Mouse (Mus musculus): ENCODE measurements around the gene Fam221a. TPM values are rescaled to one million over a fixed set of nuclear protein-coding genes. Genes with fewer than 3 reads are reported as not detected.

The Fam221a gene
- polyA plus RNA-seq (2014; fragmentation: Nextera tagmentation; extraction: Ambion mirVana): 8.6 and 9.9 TPM in 2 replicates

- 3% methylated on average over 45 of the region's 49 CpGs for WGBS
- peak; percentile 98 for ATAC-seq (ENCODE audit: insufficient number of reproducible peaks, insufficient read depth, low FRiP score, low read depth)
- no peaks in the 10 kb centered on the region for H3K36me3 ChIP-seq (ENCODE audit: control insufficient read depth, insufficient read depth, low read length)
Observed at GRCm38 (mm10) chr6:49367159-49368054, at the start of gene Fam221a. Fam221a (plus strand) TSS chr6:49367739.

DNA sequence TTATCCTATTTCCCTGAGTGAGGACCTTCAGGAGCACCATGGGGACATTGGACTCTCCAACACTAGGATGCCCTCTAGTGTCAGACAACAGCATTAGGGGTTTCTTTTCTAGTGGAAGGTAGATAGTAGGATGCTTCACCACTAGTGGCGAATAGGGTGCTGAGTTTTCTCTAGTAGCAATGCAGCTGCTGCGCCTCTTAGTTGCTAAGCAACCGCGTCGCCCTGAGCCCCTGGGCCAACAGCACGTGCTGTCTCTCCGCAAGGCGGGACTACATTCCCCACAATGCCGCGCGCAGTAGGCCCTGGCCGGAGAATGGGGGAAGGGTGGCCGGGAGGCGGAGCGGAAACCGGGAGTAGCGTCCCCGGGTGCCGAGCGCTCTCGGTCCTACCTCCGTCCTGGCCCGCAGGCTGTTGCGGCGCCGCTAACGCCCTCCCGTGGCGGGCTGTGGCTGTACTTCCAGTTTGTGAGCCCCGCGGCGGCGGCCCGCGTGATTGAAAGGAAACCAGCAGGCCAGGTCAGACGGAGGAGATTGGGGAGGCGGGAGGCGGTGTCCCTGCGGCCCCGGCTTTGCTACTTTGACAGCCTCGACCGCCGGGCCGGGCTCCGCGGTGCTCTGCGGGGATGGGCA is 48.5 kb upstream of the Fam221a start, which contains the start of gene Ccdc126:
TSS of gene Ccdc126 (plus strand) at position 309 of the 629 bp plus-strand sequence.
- H3K36me3 ChIP-seq (ENCODE audit: control insufficient read depth, insufficient read depth, low read length): no peaks in the 10 kb centered on the region
- peak within 1 kb of the TSS; percentile 81 for H3K27ac ChIP-seq (ENCODE audit: low read length)
- under 1% methylated on average over 47 of the region's 47 CpGs for WGBS
- no peaks in the 10 kb centered on the region for H3K27me3 ChIP-seq (ENCODE audit: control insufficient read depth, insufficient read depth, low read length)
- ATAC-seq (ENCODE audit: insufficient number of reproducible peaks, insufficient read depth, low FRiP score, low read depth): peak; percentile 99
- H3K4me2 ChIP-seq (replicated peaks; ENCODE audit: low read depth, low read length): peak within 1 kb of the TSS; percentile 66
- no peaks in the 10 kb centered on the region for H3K9me3 ChIP-seq (ENCODE audit: control insufficient read depth, low read depth, low read length)
- H3K4me1 ChIP-seq (ENCODE audit: control insufficient read depth, insufficient read depth, low read length): peaks cover 6% of the 10 kb centered on the region; the same call in 1 of the 2 replicates
- peak within 1 kb of the TSS; percentile 71 for H3K4me3 ChIP-seq (ENCODE audit: low read depth, low read length)
- peak within 1 kb of the TSS; percentile 76 for H3K9ac ChIP-seq (replicated peaks; ENCODE audit: low read depth, low read length)

More at GRCm38 (mm10) chr6:49367159-49368054, at the start of gene Fam221a:
- H3K27ac ChIP-seq (ENCODE audit: low read length): peak within 1 kb of the TSS; percentile 59; the same call in 1 of the 2 replicates
- H3K9ac ChIP-seq (replicated peaks; ENCODE audit: low read depth, low read length): peak within 1 kb of the TSS; percentile 47
- 0 out of 2 replicates have a peak, but pooled peaks cover 5% of the 10 kb centered on the region for H3K4me1 ChIP-seq (ENCODE audit: control insufficient read depth, insufficient read depth, low read length)
- H3K4me2 ChIP-seq (replicated peaks; ENCODE audit: low read depth, low read length): peak within 1 kb of the TSS; percentile 73
- H3K4me3 ChIP-seq (ENCODE audit: low read depth, low read length): peak within 1 kb of the TSS; percentile 47
- no peaks in the 10 kb centered on the region for H3K27me3 ChIP-seq (ENCODE audit: control insufficient read depth, insufficient read depth, low read length)
- H3K9me3 ChIP-seq (ENCODE audit: control insufficient read depth, low read depth, low read length): no peaks in the 10 kb centered on the region

DNA sequence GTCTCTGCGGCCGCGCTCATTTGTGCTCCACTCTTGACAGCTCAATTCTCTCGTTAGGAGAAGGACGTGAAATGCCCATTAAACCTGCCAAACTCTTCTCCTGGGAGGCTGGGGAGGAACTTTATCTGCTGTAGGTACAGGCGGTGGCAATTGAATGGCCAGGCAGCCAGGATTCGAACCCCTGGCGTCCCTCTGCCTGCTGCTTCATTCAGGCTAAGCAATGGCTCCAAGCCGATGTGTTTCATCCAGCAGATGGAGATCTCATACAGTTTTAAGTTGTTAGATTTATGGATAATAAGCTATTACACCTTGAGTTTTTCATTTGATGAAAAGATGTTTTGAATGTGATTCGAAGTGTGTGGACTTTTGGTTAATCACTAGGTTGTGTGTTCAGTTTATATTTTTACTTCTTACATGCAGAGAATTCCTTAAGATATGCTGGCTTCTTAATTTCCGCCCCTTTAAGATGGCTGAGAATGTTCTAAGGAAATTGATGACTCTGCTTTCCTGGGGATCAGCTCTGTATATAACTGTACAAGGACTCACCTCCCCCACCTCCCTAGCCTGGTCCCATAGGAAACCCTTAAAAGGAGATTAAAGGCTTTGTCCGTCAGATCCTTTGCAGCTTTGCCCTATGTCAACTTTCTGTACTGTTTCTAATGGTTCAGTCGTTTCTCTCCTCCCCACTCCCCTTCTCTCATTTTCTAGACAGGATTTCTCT is 47.8 kb upstream of the Fam221a start:
- peak overlapping the region; percentile 66 for H3K4me2 ChIP-seq (replicated peaks; ENCODE audit: low read depth, low read length)
- peak overlapping the region; percentile 71 for H3K4me3 ChIP-seq (ENCODE audit: low read depth, low read length)
- no peaks in the 10 kb centered on the region for H3K36me3 ChIP-seq (ENCODE audit: control insufficient read depth, insufficient read depth, low read length)
- peak overlapping the region; percentile 76 for H3K9ac ChIP-seq (replicated peaks; ENCODE audit: low read depth, low read length)
- H3K9me3 ChIP-seq (ENCODE audit: control insufficient read depth, low read depth, low read length): no peaks in the 10 kb centered on the region
- peaks cover 6% of the 10 kb centered on the region; the same call in 1 of the 2 replicates for H3K4me1 ChIP-seq (ENCODE audit: control insufficient read depth, insufficient read depth, low read length)
- peak overlapping the region; percentile 81 for H3K27ac ChIP-seq (ENCODE audit: low read length)
- peak; percentile 2; the same call in 1 of the 2 replicates for ATAC-seq (ENCODE audit: insufficient number of reproducible peaks, insufficient read depth, low FRiP score, low read depth)
- 6% methylated on average over 13 of the region's 13 CpGs for WGBS
- no peaks in the 10 kb centered on the region for H3K27me3 ChIP-seq (ENCODE audit: control insufficient read depth, insufficient read depth, low read length)

DNA sequence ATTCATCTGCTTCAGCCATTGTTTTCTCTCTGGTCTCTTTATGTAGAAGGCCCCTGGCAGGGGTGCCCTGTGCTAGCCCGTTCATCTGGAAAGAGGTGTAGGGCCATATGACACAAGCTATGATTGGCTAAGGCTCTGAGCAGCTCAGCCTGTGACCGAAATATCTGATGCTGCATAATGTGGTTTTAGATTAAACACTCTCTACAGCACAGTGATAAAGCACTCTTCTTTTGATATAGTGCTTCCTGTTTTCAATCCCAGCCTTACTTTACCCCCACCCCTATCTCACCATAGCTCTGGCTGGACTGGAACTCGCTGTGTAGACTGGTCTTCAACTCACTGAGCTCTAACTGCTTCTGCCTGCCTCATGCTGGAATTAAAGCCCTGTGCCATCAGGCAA is 46.2 kb upstream of the Fam221a start:
- ATAC-seq (ENCODE audit: insufficient number of reproducible peaks, insufficient read depth, low FRiP score, low read depth): no peak
- Histone ChIP-seq H3K9me3 (ENCODE audit: control insufficient read depth, low read depth, low read length) (no peaks in the 10 kb centered on the region), H3K9ac (replicated peaks; ENCODE audit: low read depth, low read length) (no peak overlapping the region), H3K27me3 (ENCODE audit: control insufficient read depth, insufficient read depth, low read length) (no peaks in the 10 kb centered on the region), H3K27ac (ENCODE audit: low read length) (no peak overlapping the region), H3K4me1 (ENCODE audit: control insufficient read depth, insufficient read depth, low read length) (peaks cover 6% of the 10 kb centered on the region; the same call in 1 of the 2 replicates), H3K4me3 (ENCODE audit: low read depth, low read length) (no peak overlapping the region), H3K36me3 (ENCODE audit: control insufficient read depth, insufficient read depth, low read length) (no peaks in the 10 kb centered on the region), H3K4me2 (replicated peaks; ENCODE audit: low read depth, low read length) (no peak overlapping the region)
- WGBS: 68% methylated on average over 3 of the region's 3 CpGs

GRCm38 (mm10) chr6:49322056-49322455 is 45.5 kb upstream of the Fam221a start:
- Histone ChIP-seq H3K27me3 (ENCODE audit: control insufficient read depth, insufficient read depth, low read length) (no peaks in the 10 kb centered on the region), H3K4me2 (replicated peaks; ENCODE audit: low read depth, low read length) (no peak overlapping the region), H3K27ac (ENCODE audit: low read length) (no peak overlapping the region), H3K9ac (replicated peaks; ENCODE audit: low read depth, low read length) (no peak overlapping the region), H3K9me3 (ENCODE audit: control insufficient read depth, low read depth, low read length) (no peaks in the 10 kb centered on the region), H3K36me3 (ENCODE audit: control insufficient read depth, insufficient read depth, low read length) (no peaks in the 10 kb centered on the region), H3K4me3 (ENCODE audit: low read depth, low read length) (no peak overlapping the region), H3K4me1 (ENCODE audit: control insufficient read depth, insufficient read depth, low read length) (peaks cover 6% of the 10 kb centered on the region; the same call in 1 of the 2 replicates)
- no peak for ATAC-seq (ENCODE audit: insufficient number of reproducible peaks, insufficient read depth, low FRiP score, low read depth)

DNA sequence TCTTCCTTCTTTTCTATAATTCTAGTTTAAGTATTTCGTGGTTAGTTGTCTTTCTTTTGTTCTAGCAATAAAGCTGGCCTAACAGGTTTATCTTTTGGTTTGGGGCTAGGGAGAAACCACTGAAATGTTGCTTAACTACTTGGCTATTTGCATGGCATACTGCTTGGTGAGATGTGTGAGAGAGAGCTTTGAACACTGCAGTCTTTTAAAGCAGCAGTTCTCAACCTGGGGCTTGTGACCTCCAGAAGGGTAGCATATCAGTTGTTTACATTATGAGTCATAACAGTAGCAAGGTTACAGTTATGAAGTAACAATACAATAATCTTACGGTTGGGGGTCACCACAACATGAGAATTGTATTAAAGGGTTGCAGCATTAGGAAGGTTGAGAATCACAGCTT is 44.6 kb upstream of the Fam221a start:
- Histone ChIP-seq H3K9me3 (ENCODE audit: control insufficient read depth, low read depth, low read length) (no peaks in the 10 kb centered on the region), H3K4me1 (ENCODE audit: control insufficient read depth, insufficient read depth, low read length) (peaks cover 6% of the 10 kb centered on the region; the same call in 1 of the 2 replicates), H3K4me3 (ENCODE audit: low read depth, low read length) (no peak overlapping the region), H3K4me2 (replicated peaks; ENCODE audit: low read depth, low read length) (no peak overlapping the region), H3K27ac (ENCODE audit: low read length) (no peak overlapping the region), H3K27me3 (ENCODE audit: control insufficient read depth, insufficient read depth, low read length) (no peaks in the 10 kb centered on the region), H3K36me3 (ENCODE audit: control insufficient read depth, insufficient read depth, low read length) (no peaks in the 10 kb centered on the region), H3K9ac (replicated peaks; ENCODE audit: low read depth, low read length) (no peak overlapping the region)
- no peak for ATAC-seq (ENCODE audit: insufficient number of reproducible peaks, insufficient read depth, low FRiP score, low read depth)
- 39% methylated on average over 2 of the region's 2 CpGs for WGBS

DNA sequence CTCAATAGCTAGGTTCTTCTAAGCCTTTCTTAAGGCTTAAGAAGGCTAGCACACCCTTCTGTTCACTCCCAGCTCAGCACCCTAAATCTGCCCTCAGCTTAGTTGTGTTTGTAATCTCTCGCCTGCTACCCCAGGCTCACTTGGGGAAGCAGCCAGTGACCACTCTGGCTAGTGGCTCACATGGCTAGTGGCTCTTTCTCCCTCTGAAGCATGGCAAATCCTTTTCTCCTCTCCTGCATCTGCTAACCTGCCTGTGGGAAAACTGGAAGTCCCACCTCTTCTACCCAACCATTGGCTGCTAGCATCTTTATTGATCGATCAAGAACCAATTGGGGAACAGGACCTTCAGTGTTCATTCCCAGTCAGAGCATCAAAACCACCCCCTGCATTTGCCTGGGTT is 43.0 kb upstream of the Fam221a start:
- H3K27ac ChIP-seq (ENCODE audit: low read length): no peak overlapping the region
- H3K4me3 ChIP-seq (ENCODE audit: low read depth, low read length): no peak overlapping the region
- peaks cover 6% of the 10 kb centered on the region; the same call in 1 of the 2 replicates for H3K4me1 ChIP-seq (ENCODE audit: control insufficient read depth, insufficient read depth, low read length)
- no peaks in the 10 kb centered on the region for H3K36me3 ChIP-seq (ENCODE audit: control insufficient read depth, insufficient read depth, low read length)
- no peaks in the 10 kb centered on the region for H3K9me3 ChIP-seq (ENCODE audit: control insufficient read depth, low read depth, low read length)
- H3K9ac ChIP-seq (replicated peaks; ENCODE audit: low read depth, low read length): no peak overlapping the region
- no peaks in the 10 kb centered on the region for H3K27me3 ChIP-seq (ENCODE audit: control insufficient read depth, insufficient read depth, low read length)
- no peak overlapping the region for H3K4me2 ChIP-seq (replicated peaks; ENCODE audit: low read depth, low read length)
- ATAC-seq (ENCODE audit: insufficient number of reproducible peaks, insufficient read depth, low FRiP score, low read depth): no peak
- 69% methylated on average over 2 of the region's 2 CpGs for WGBS

DNA sequence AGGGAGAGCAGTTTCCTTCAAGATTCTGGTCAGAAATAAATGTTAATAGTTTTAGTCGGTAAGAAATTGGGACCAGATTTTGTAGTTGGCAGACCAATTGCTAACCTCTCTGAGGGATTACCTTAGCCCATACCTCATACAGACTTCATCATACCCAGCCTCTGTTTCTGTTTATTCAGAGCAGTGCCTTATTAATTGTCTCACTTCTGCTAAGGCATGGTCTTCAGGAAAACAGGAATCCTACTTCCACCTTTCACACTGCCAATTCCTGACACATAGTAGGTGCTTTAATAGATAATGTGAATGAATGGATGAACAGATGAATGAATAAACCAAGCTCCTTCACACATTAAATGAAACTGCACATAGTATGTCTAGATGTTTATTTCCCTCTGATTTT is 42.2 kb upstream of the Fam221a start:
- no peaks in the 10 kb centered on the region for H3K36me3 ChIP-seq (ENCODE audit: control insufficient read depth, insufficient read depth, low read length)
- ATAC-seq (ENCODE audit: insufficient number of reproducible peaks, insufficient read depth, low FRiP score, low read depth): no peak
- WGBS: 71% methylated on average over 1 of the region's 1 CpGs
- H3K9ac ChIP-seq (replicated peaks; ENCODE audit: low read depth, low read length): no peak overlapping the region
- no peak overlapping the region for H3K4me2 ChIP-seq (replicated peaks; ENCODE audit: low read depth, low read length)
- no peaks in the 10 kb centered on the region for H3K9me3 ChIP-seq (ENCODE audit: control insufficient read depth, low read depth, low read length)
- H3K27ac ChIP-seq (ENCODE audit: low read length): no peak overlapping the region
- H3K4me3 ChIP-seq (ENCODE audit: low read depth, low read length): no peak overlapping the region
- H3K27me3 ChIP-seq (ENCODE audit: control insufficient read depth, insufficient read depth, low read length): no peaks in the 10 kb centered on the region
- peaks cover 6% of the 10 kb centered on the region; the same call in 1 of the 2 replicates for H3K4me1 ChIP-seq (ENCODE audit: control insufficient read depth, insufficient read depth, low read length)
